Mouse (Mus musculus): ENCODE data around the gene Filip1l. TPM values are rescaled to one million over a fixed set of nuclear protein-coding genes. Genes with fewer than 3 reads are reported as not detected.
"Not testable (repeated sequence)": the region's sequence is repeated elsewhere in the genome, so short reads cannot be mapped to it uniquely, and the experiment has no call there.

Filip1l gene
- polyA plus RNA-seq, 1 experiment, result 13.8 TPM

- H3K27ac ChIP-seq (ENCODE audit: control insufficient read depth, insufficient read depth, low read depth, low read length, poor library complexity), result no peak overlapping the region
- no peak overlapping the region for H3K4me3 ChIP-seq (replicated peaks; ENCODE audit: control insufficient read depth, low read depth, low read length)
- no peaks in the 10 kb centered on the region for H3K4me1 ChIP-seq (ENCODE audit: control insufficient read depth, insufficient read depth, low read length)
- TF ChIP-seq CTCF (IDR thresholded peaks at IDR 0.05; ENCODE audit: control insufficient read depth, insufficient read depth, low read length) (no peak), POLR2A (IDR thresholded peaks at IDR 0.05; ENCODE audit: borderline replicate concordance, control insufficient read depth, low read depth, low read length) (no peak)
- WGBS, result 78% methylated on average over 3 of the region's 3 CpGs
These were observed 19.3 kb downstream of the Filip1l start for GRCm38 (mm10) chr16:57372156-57372555.

- TF ChIP-seq CTCF (IDR thresholded peaks at IDR 0.05; ENCODE audit: control insufficient read depth, insufficient read depth, low read length) (no peak), POLR2A (IDR thresholded peaks at IDR 0.05; ENCODE audit: borderline replicate concordance, control insufficient read depth, low read depth, low read length) (no peak)
- 82% methylated on average over 7 of the region's 7 CpGs for whole genome bisulfite sequencing
- Histone ChIP-seq H3K27ac (ENCODE audit: control insufficient read depth, insufficient read depth, low read depth, low read length, poor library complexity) (no peak overlapping the region), H3K4me3 (replicated peaks; ENCODE audit: control insufficient read depth, low read depth, low read length) (no peak overlapping the region), H3K4me1 (ENCODE audit: control insufficient read depth, insufficient read depth, low read length) (no peaks in the 10 kb centered on the region)
These were observed 22.4 kb downstream of the Filip1l start for GRCm38 (mm10) chr16:57375248-57375837.

GRCm38 (mm10) chr16:57378631-57379330, 25.9 kb downstream of the Filip1l start:
- Histone ChIP-seq H3K27ac (ENCODE audit: control insufficient read depth, insufficient read depth, low read depth, low read length, poor library complexity) (no peak overlapping the region), H3K4me3 (replicated peaks; ENCODE audit: control insufficient read depth, low read depth, low read length) (no peak overlapping the region), H3K4me1 (ENCODE audit: control insufficient read depth, insufficient read depth, low read length) (no peaks in the 10 kb centered on the region)
- no peak for TF ChIP-seq CTCF (IDR thresholded peaks at IDR 0.05; ENCODE audit: control insufficient read depth, insufficient read depth, low read length)
- 55% methylated on average over 9 of the region's 9 CpGs for WGBS

- WGBS, result 70% methylated on average over 8 of the region's 8 CpGs
- Histone ChIP-seq H3K4me1 (ENCODE audit: control insufficient read depth, insufficient read depth, low read length) (no peaks in the 10 kb centered on the region; the same call in 1 of the 2 replicates), H3K4me3 (replicated peaks; ENCODE audit: control insufficient read depth, low read depth, low read length) (no peak overlapping the region), H3K27ac (ENCODE audit: control insufficient read depth, insufficient read depth, low read depth, low read length, poor library complexity) (no peak overlapping the region)
- no peak for TF ChIP-seq POLR2A (IDR thresholded peaks at IDR 0.05; ENCODE audit: borderline replicate concordance, control insufficient read depth, low read depth, low read length)
- TF ChIP-seq CTCF (IDR thresholded peaks at IDR 0.05; ENCODE audit: control insufficient read depth, insufficient read depth, low read length), result no peak
These were observed 30.5 kb downstream of the Filip1l start for GRCm38 (mm10) chr16:57383266-57383971.

- 88% methylated on average over 2 of the region's 2 CpGs for WGBS
These were observed 31.4 kb downstream of the Filip1l start for GRCm38 (mm10) chr16:57384274-57384673.

GRCm38 (mm10) chr16:57389566-57390251, 36.8 kb downstream of the Filip1l start:
- Histone ChIP-seq H3K4me3 (replicated peaks; ENCODE audit: control insufficient read depth, low read depth, low read length) (no peak overlapping the region), H3K4me1 (ENCODE audit: control insufficient read depth, insufficient read depth, low read length) (no peaks in the 10 kb centered on the region; the same call in 1 of the 2 replicates), H3K27ac (ENCODE audit: control insufficient read depth, insufficient read depth, low read depth, low read length, poor library complexity) (no peak overlapping the region)
- TF ChIP-seq POLR2A (IDR thresholded peaks at IDR 0.05; ENCODE audit: borderline replicate concordance, control insufficient read depth, low read depth, low read length) (no peak), CTCF (IDR thresholded peaks at IDR 0.05; ENCODE audit: control insufficient read depth, insufficient read depth, low read length) (no peak)
- WGBS, result 73% methylated on average over 15 of the region's 15 CpGs

More at GRCm38 (mm10) chr16:57384274-57384673, 31.4 kb downstream of the Filip1l start:
- H3K4me3 ChIP-seq (replicated peaks; ENCODE audit: control insufficient read depth, low read depth, low read length), result no peak overlapping the region
- TF ChIP-seq POLR2A (IDR thresholded peaks at IDR 0.05; ENCODE audit: borderline replicate concordance, control insufficient read depth, low read depth, low read length), result no peak
- no peak for TF ChIP-seq CTCF (IDR thresholded peaks at IDR 0.05; ENCODE audit: control insufficient read depth, insufficient read depth, low read length)
- no peaks in the 10 kb centered on the region; the same call in 1 of the 2 replicates for H3K4me1 ChIP-seq (ENCODE audit: control insufficient read depth, insufficient read depth, low read length)
- no peak overlapping the region for H3K27ac ChIP-seq (ENCODE audit: control insufficient read depth, insufficient read depth, low read depth, low read length, poor library complexity)

GRCm38 (mm10) chr16:57391171-57391570, 38.3 kb downstream of the Filip1l start:
- H3K4me3 ChIP-seq (replicated peaks; ENCODE audit: control insufficient read depth, low read depth, low read length); H3K4me1 ChIP-seq (ENCODE audit: control insufficient read depth, insufficient read depth, low read length); H3K27ac ChIP-seq (ENCODE audit: control insufficient read depth, insufficient read depth, low read depth, low read length, poor library complexity): not testable (repeated sequence)
- WGBS, result 39% methylated on average over 29 of the region's 39 CpGs

- Histone ChIP-seq H3K4me1 (ENCODE audit: control insufficient read depth, insufficient read depth, low read length) (no peaks in the 10 kb centered on the region; the same call in 1 of the 2 replicates), H3K27ac (ENCODE audit: control insufficient read depth, insufficient read depth, low read depth, low read length, poor library complexity) (no peak overlapping the region), H3K4me3 (replicated peaks; ENCODE audit: control insufficient read depth, low read depth, low read length) (no peak overlapping the region)
- TF ChIP-seq CTCF (IDR thresholded peaks at IDR 0.05; ENCODE audit: control insufficient read depth, insufficient read depth, low read length) (no peak), POLR2A (IDR thresholded peaks at IDR 0.05; ENCODE audit: borderline replicate concordance, control insufficient read depth, low read depth, low read length) (no peak)
- 60% methylated on average over 2 of the region's 2 CpGs for WGBS
These were observed 39.6 kb downstream of the Filip1l start for GRCm38 (mm10) chr16:57392461-57392860.
